Mouse (Mus musculus) liver, adult 10 weeks (tissue): ENCODE measurements around the gene Prim2. TPM values are rescaled to one million over a fixed set of nuclear protein-coding genes. Genes with fewer than 3 reads are reported as not detected.

ENCODE experiments used
- polyA plus RNA-seq: library from polyadenylated mRNA; stranded (reverse); fragments of 350-450 nt; fragmentation: Illumina TruSeq; extraction: RNeasy Lipid Tissue Mini Kit (QIAGEN cat#74804); gene quantifications from one replicate; pipeline ENCODE4 v1.2.3, GENCODE M21; 2014; ENCODE audit warnings: low read depth, low replicate concordance

The Prim2 gene
- 2.0 TPM for polyA plus RNA-seq

DNA sequence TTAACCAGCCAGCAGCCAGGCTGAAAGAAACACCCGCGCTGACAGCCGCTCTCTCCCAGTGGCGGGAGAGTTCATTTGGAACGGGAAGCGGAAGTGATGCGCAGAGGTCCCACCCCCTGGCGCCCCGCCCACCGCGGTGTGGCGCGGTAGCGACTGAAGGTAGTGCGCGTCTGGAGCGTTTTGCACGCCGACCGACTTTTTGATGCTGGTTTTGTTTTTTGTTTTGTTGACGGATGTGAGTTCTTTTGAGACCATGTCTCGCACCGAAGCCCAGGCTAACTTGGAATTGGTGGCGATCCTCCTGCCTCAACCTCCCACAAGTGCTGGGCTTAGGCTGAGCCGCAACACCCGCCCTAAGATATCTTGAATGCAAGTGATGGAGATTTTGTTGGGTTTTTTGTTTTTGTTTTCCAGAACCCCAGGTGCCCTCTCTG is at the start of gene Prim2:
Gene Prim2 (minus strand): TSS at position 88 of the 434 bp plus-strand sequence.

Other genes starting within 250 kb of the Prim2 start
- 11.0 TPM for gene Rab23, start 50.1 kb upstream of the Prim2 start, polyA plus RNA-seq
- gene Bag2, start 88.0 kb upstream of the Prim2 start, polyA plus RNA-seq = 3.5 TPM
- 22.0 TPM for gene Zfp451, start 144.8 kb upstream of the Prim2 start, polyA plus RNA-seq
- 0.45 TPM for gene Bend6, start 238.0 kb upstream of the Prim2 start, polyA plus RNA-seq
- 16.2 TPM for gene Dst, start 238.4 kb upstream of the Prim2 start, polyA plus RNA-seq